Mouse (Mus musculus) embryonic facial prominence, embryonic 10.5 days (tissue): Measurements from ENCODE around the gene Gm11639. TPM values are rescaled to one million over a fixed set of nuclear protein-coding genes. Genes with fewer than 3 reads are reported as not detected.
"Not testable (repeated sequence)": the region's sequence is repeated elsewhere in the genome, so short reads cannot be mapped to it uniquely, and the experiment has no call there.

Source experiments
- DNase-seq: peaks from one replicate; pipeline ENCODE4 v3.0.0-alpha.2; 2017; ENCODE audit warnings: low spot score
- H3K27ac ChIP-seq: fragments of 300-500 bp; sonication (generic); replicated peaks from 2 replicates; pipeline ENCODE4 v1.5.1; 2016; ENCODE audit warnings: mild to moderate bottlenecking
- H3K27me3 ChIP-seq: fragments of 300-500 bp; sonication (generic); replicated peaks from 2 replicates; pipeline ENCODE4 v1.6.1; 2016; ENCODE audit warnings: low read depth, mild to moderate bottlenecking; ENCODE audit not compliant: poor library complexity, severe bottlenecking
- H3K36me3 ChIP-seq: fragments of 300-500 bp; sonication (generic); replicated peaks from 2 replicates; pipeline ENCODE4 v1.6.1; 2016; ENCODE audit warnings: mild to moderate bottlenecking, moderate library complexity
- H3K4me1 ChIP-seq: fragments of 300-500 bp; sonication (generic); 2 replicates; pipeline ENCODE4 v1.6.1; 2016
- H3K4me3 ChIP-seq: fragments of 300-500 bp; sonication (generic); 2 replicates; pipeline ENCODE4 v1.5.1; 2016; ENCODE audit warnings: mild to moderate bottlenecking, moderate library complexity
- H3K9me3 ChIP-seq: fragments of 300-500 bp; sonication (generic); 2 replicates; pipeline ENCODE4 v1.6.1; 2016; ENCODE audit warnings: mild to moderate bottlenecking
- WGBS: fragments of 180-500 bp; shearing (Covaris S2); methylation state at CpG from one replicate; pipeline ENCODE4 v1.1.7; 2016; 5-methylcytosine and 5-hydroxymethylcytosine counted together
- polyA plus RNA-seq: library from polyadenylated mRNA; unstranded; fragments of >200 nt; fragmentation: Nextera tagmentation; extraction: Ambion mirVana; gene quantifications from 2 replicates; pipeline ENCODE4 v1.2.1, GENCODE M21; 2016

The Gm11639 gene
- polyA plus RNA-seq, 1 experiment from 2014 or later, result not detected

- no peaks in the 10 kb centered on the region for H3K9me3 ChIP-seq
- no peaks in the 10 kb centered on the region for H3K27me3 ChIP-seq
- no peak overlapping the region for H3K27ac ChIP-seq
- no peak overlapping the region for H3K4me3 ChIP-seq
- H3K4me1 ChIP-seq, result no peaks in the 10 kb centered on the region
- WGBS, result 74% methylated on average over 7 of the region's 7 CpGs
- H3K36me3 ChIP-seq, result no peaks in the 10 kb centered on the region
- no peak for DNase-seq
Measured at GRCm38 (mm10) chr11:105021071-105021470, 335.6 kb downstream of the Gm11639 start.

- 56% methylated on average over 6 of the region's 6 CpGs for WGBS
- Histone ChIP-seq H3K27me3 (no peaks in the 10 kb centered on the region), H3K4me1 (peaks cover 6% of the 10 kb centered on the region), H3K9me3 (no peaks in the 10 kb centered on the region), H3K4me3 (no peak overlapping the region), H3K36me3 (no peaks in the 10 kb centered on the region), H3K27ac (no peak overlapping the region)
- DNase-seq, result no peak
Measured at GRCm38 (mm10) chr11:105028744-105029348, 343.3 kb downstream of the Gm11639 start.

- peaks cover 6% of the 10 kb centered on the region for H3K4me1 ChIP-seq
Measured at GRCm38 (mm10) chr11:105029525-105029924, 344.0 kb downstream of the Gm11639 start.

GRCm38 (mm10) chr11:105030229-105030628 is 344.7 kb downstream of the Gm11639 start:
- 88% methylated on average over 6 of the region's 6 CpGs for WGBS
- Histone ChIP-seq H3K4me1 (peaks cover 6% of the 10 kb centered on the region), H3K36me3 (no peaks in the 10 kb centered on the region), H3K27ac (no peak overlapping the region), H3K9me3 (no peaks in the 10 kb centered on the region), H3K27me3 (no peaks in the 10 kb centered on the region), H3K4me3 (no peak overlapping the region)
- no peak for DNase-seq

More at GRCm38 (mm10) chr11:105029525-105029924, 344.0 kb downstream of the Gm11639 start:
- WGBS, result 82% methylated on average over 8 of the region's 8 CpGs
- no peak for DNase-seq
- no peak overlapping the region for H3K4me3 ChIP-seq
- H3K27ac ChIP-seq, result no peak overlapping the region
- no peaks in the 10 kb centered on the region for H3K36me3 ChIP-seq
- no peaks in the 10 kb centered on the region for H3K9me3 ChIP-seq
- H3K27me3 ChIP-seq, result no peaks in the 10 kb centered on the region

- Histone ChIP-seq H3K36me3 (no peaks in the 10 kb centered on the region), H3K4me1 (peaks cover 6% of the 10 kb centered on the region), H3K27me3 (no peaks in the 10 kb centered on the region), H3K27ac (no peak overlapping the region), H3K4me3 (no peak overlapping the region), H3K9me3 (no peaks in the 10 kb centered on the region)
- 62% methylated on average over 2 of the region's 2 CpGs for WGBS
- DNase-seq, result no peak
Measured at GRCm38 (mm10) chr11:105031103-105031502, 345.6 kb downstream of the Gm11639 start.

- Histone ChIP-seq H3K27me3 (no peaks in the 10 kb centered on the region), H3K36me3 (no peaks in the 10 kb centered on the region), H3K9me3 (no peaks in the 10 kb centered on the region), H3K4me1 (no peaks in the 10 kb centered on the region), H3K27ac (no peak overlapping the region), H3K4me3 (no peak overlapping the region)
- DNase-seq, result no peak
- 92% methylated on average over 1 of the region's 1 CpGs for WGBS
Measured at GRCm38 (mm10) chr11:105035081-105035480, 349.6 kb downstream of the Gm11639 start.

- H3K27ac ChIP-seq, result no peak within 1 kb of the TSS
- 89% methylated on average over 5 of the region's 5 CpGs for WGBS
- H3K4me3 ChIP-seq, result no peak within 1 kb of the TSS
- no peaks in the 10 kb centered on the region for H3K27me3 ChIP-seq
- no peaks in the 10 kb centered on the region for H3K36me3 ChIP-seq
- no peak for DNase-seq
- no peaks in the 10 kb centered on the region for H3K4me1 ChIP-seq
- H3K9me3 ChIP-seq, result peaks cover 2% of the 10 kb centered on the region; the same call in 1 of the 2 replicates
Measured at GRCm38 (mm10) chr11:105063292-105063691, 377.8 kb downstream of the Gm11639 start, which contains the start of gene Efcab3. Gene Efcab3 (plus strand): TSS chr11:105063592.

GRCm38 (mm10) chr11:105112448-105112847 is 426.9 kb downstream of the Gm11639 start:
- not testable (repeated sequence) for H3K27ac ChIP-seq, H3K27me3 ChIP-seq, H3K4me1 ChIP-seq, H3K36me3 ChIP-seq, DNase-seq, H3K4me3 ChIP-seq, H3K9me3 ChIP-seq
- WGBS, result 79% methylated on average over 22 of the region's 22 CpGs

GRCm38 (mm10) chr11:105117814-105118213 is 432.3 kb downstream of the Gm11639 start:
- H3K27me3 ChIP-seq, result no peaks in the 10 kb centered on the region
- 86% methylated on average over 7 of the region's 7 CpGs for WGBS
- no peak overlapping the region for H3K27ac ChIP-seq
- 0 out of 2 replicates have a peak, but pooled peaks cover 2% of the 10 kb centered on the region for H3K4me1 ChIP-seq
- no peaks in the 10 kb centered on the region for H3K9me3 ChIP-seq
- H3K4me3 ChIP-seq, result no peak overlapping the region
- no peak for DNase-seq
- no peaks in the 10 kb centered on the region for H3K36me3 ChIP-seq

GRCm38 (mm10) chr11:105120551-105121061 is 435.1 kb downstream of the Gm11639 start:
- Histone ChIP-seq H3K4me1 (0 out of 2 replicates have a peak, but pooled peaks cover 2% of the 10 kb centered on the region), H3K36me3 (no peaks in the 10 kb centered on the region), H3K27ac (no peak overlapping the region), H3K4me3 (no peak overlapping the region), H3K9me3 (no peaks in the 10 kb centered on the region), H3K27me3 (no peaks in the 10 kb centered on the region)
- no peak for DNase-seq
- 20% methylated on average over 4 of the region's 4 CpGs for WGBS

GRCm38 (mm10) chr11:105121792-105122191 is 436.3 kb downstream of the Gm11639 start:
- H3K27ac ChIP-seq, H3K36me3 ChIP-seq, H3K9me3 ChIP-seq, DNase-seq, H3K27me3 ChIP-seq, H3K4me3 ChIP-seq, H3K4me1 ChIP-seq: not testable (repeated sequence)
- WGBS, result 75% methylated on average over 5 of the region's 5 CpGs

GRCm38 (mm10) chr11:105123986-105124385 is 438.5 kb downstream of the Gm11639 start:
- Histone ChIP-seq H3K27ac (no peak overlapping the region), H3K4me3 (no peak overlapping the region), H3K36me3 (peaks cover 4% of the 10 kb centered on the region), H3K27me3 (no peaks in the 10 kb centered on the region), H3K9me3 (no peaks in the 10 kb centered on the region), H3K4me1 (peaks cover 12% of the 10 kb centered on the region)
- DNase-seq, result peak; percentile 64
- 10% methylated on average over 9 of the region's 9 CpGs for WGBS

GRCm38 (mm10) chr11:105125735-105126519 is 440.4 kb downstream of the Gm11639 start, which contains the start of gene Mettl2:
Gene Mettl2 (plus strand): TSS chr11:105126425.
- Histone ChIP-seq H3K36me3 (peaks cover 24% of the 10 kb centered on the region), H3K4me1 (peaks cover 10% of the 10 kb centered on the region), H3K27me3 (no peaks in the 10 kb centered on the region), H3K27ac (peak within 1 kb of the TSS; percentile 80), H3K9me3 (no peaks in the 10 kb centered on the region), H3K4me3 (peak within 1 kb of the TSS; percentile 93)
- DNase-seq, result peak; percentile 92
- WGBS, result 1% methylated on average over 38 of the region's 38 CpGs
